Mouse (Mus musculus) 416B (cell line): ENCODE measurements at regions not wholly inside any gene's neighbourhood (a gene's known extent, or its start where the extent isn't known, plus 50 kb on each side); places are given as distances from the start of the nearest gene placed in this dataset.

Source experiments
- DNase-seq: peaks from one replicate; pipeline ENCODE4 v3.0.0; 2011; ENCODE audit warnings: low read depth

GRCm38 (mm10) chr7:133469106-133469505 lies 132.9 kb downstream of the Tex36 start:
- DNase-seq: no peak

- no peak for DNase-seq
Observed at GRCm38 (mm10) chr7:133468346-133468745, 133.6 kb downstream of the Tex36 start.

GRCm38 (mm10) chr7:133467579-133467978 lies 134.4 kb downstream of the Tex36 start:
- DNase-seq: no peak

- DNase-seq: no peak
Observed at GRCm38 (mm10) chr7:133459306-133459705, 142.7 kb downstream of the Tex36 start.

- no peak for DNase-seq
Observed at GRCm38 (mm10) chr7:133457436-133458324, 144.3 kb downstream of the Tex36 start.

- no peak for DNase-seq
Observed at GRCm38 (mm10) chr7:133450246-133450645, 151.7 kb downstream of the Tex36 start.

- DNase-seq: no peak
Observed at GRCm38 (mm10) chr7:133447079-133447478, 154.9 kb downstream of the Tex36 start.

GRCm38 (mm10) chr7:133441661-133442060 lies 160.3 kb downstream of the Tex36 start:
- DNase-seq: no peak

GRCm38 (mm10) chr7:133441169-133441568 lies 160.8 kb downstream of the Tex36 start:
- DNase-seq: no peak

- DNase-seq: no peak
Observed at GRCm38 (mm10) chr7:133440711-133441110, 161.2 kb downstream of the Tex36 start.

- no peak for DNase-seq
Observed at GRCm38 (mm10) chr7:133440086-133440485, 161.9 kb downstream of the Tex36 start.

- DNase-seq: no peak
Observed at GRCm38 (mm10) chr7:133438631-133439030, 163.3 kb downstream of the Tex36 start.

GRCm38 (mm10) chr7:133437866-133438265 lies 164.1 kb downstream of the Tex36 start:
- no peak for DNase-seq

- DNase-seq: no peak
Observed at GRCm38 (mm10) chr7:133435596-133436357, 166.2 kb downstream of the Tex36 start.

- DNase-seq: peak; percentile 21
Observed at GRCm38 (mm10) chr7:133434027-133434820, 167.7 kb downstream of the Tex36 start.

- DNase-seq: no peak
Observed at GRCm38 (mm10) chr7:133432343-133432742, 169.6 kb downstream of the Tex36 start.

GRCm38 (mm10) chr7:133402072-133402471 lies 199.9 kb downstream of the Tex36 start:
- DNase-seq: no peak

GRCm38 (mm10) chr7:133400691-133401090 lies 201.3 kb downstream of the Tex36 start:
- no peak for DNase-seq

- DNase-seq: no peak
Observed at GRCm38 (mm10) chr7:133388716-133389115, 213.2 kb downstream of the Tex36 start.

GRCm38 (mm10) chr7:133382032-133382712 lies 219.8 kb downstream of the Tex36 start:
- peak; percentile 39 for DNase-seq

GRCm38 (mm10) chr7:133379373-133379772 lies 222.6 kb downstream of the Tex36 start:
- no peak for DNase-seq

GRCm38 (mm10) chr7:133378338-133378737 lies 223.6 kb downstream of the Tex36 start:
- DNase-seq: no peak
